Mouse (Mus musculus): Measurements from ENCODE around the gene Arl10.
"Not testable (repeated sequence)": the region's sequence is repeated elsewhere in the genome, so short reads cannot be mapped to it uniquely, and the experiment has no call there.

Gene Arl10

GRCm38 (mm10) chr13:54582126-54582525 is 7.3 kb downstream of the Arl10 start:
- no peak for DNase-seq (ENCODE audit: low spot score in 2 of 2)

GRCm38 (mm10) chr13:54582860-54583259 is 8.0 kb downstream of the Arl10 start:
- no peak for DNase-seq (ENCODE audit: low spot score in 2 of 2)

GRCm38 (mm10) chr13:54585831-54586230 is 11.0 kb downstream of the Arl10 start:
- no peak for DNase-seq (ENCODE audit: low spot score in 2 of 2)

- DNase-seq (ENCODE audit: low spot score in 2 of 2), result no peak
Measured at GRCm38 (mm10) chr13:54589414-54589995, 14.7 kb downstream of the Arl10 start.

- peak; percentile 98 for DNase-seq (ENCODE audit: low spot score in 2 of 2)
Measured at GRCm38 (mm10) chr13:54589996-54590951, 15.5 kb downstream of the Arl10 start, which contains the start of the genes Nop16 and Higd2a. Gene Nop16, minus strand, starts transcription at chr13:54590090. Gene Higd2a, plus strand, starts transcription at chr13:54590207.

- DNase-seq (ENCODE audit: low spot score in 2 of 2), result no peak
Measured at GRCm38 (mm10) chr13:54591776-54592356, 17.1 kb downstream of the Arl10 start.

- DNase-seq (ENCODE audit: low spot score in 2 of 2), result no peak
Measured at GRCm38 (mm10) chr13:54593617-54594016, 18.8 kb downstream of the Arl10 start.

- DNase-seq (ENCODE audit: low spot score in 2 of 2), result no peak
Measured at GRCm38 (mm10) chr13:54596107-54596690, 21.4 kb downstream of the Arl10 start.

GRCm38 (mm10) chr13:54596870-54597269 is 22.1 kb downstream of the Arl10 start:
- no peak for DNase-seq (ENCODE audit: low spot score in 2 of 2)

GRCm38 (mm10) chr13:54598622-54599143 is 23.9 kb downstream of the Arl10 start:
- no peak for DNase-seq (ENCODE audit: low spot score in 2 of 2)

- DNase-seq (ENCODE audit: low spot score in 2 of 2), result no peak
Measured at GRCm38 (mm10) chr13:54602639-54603111, 27.9 kb downstream of the Arl10 start.

- no peak for DNase-seq (ENCODE audit: low spot score in 2 of 2)
Measured at GRCm38 (mm10) chr13:54603501-54603900, 28.7 kb downstream of the Arl10 start.

- DNase-seq (ENCODE audit: low spot score in 2 of 2), result no peak
Measured at GRCm38 (mm10) chr13:54604221-54604620, 29.4 kb downstream of the Arl10 start.

- DNase-seq (ENCODE audit: low spot score in 2 of 2), result no peak
Measured at GRCm38 (mm10) chr13:54605426-54605825, 30.6 kb downstream of the Arl10 start.

GRCm38 (mm10) chr13:54607204-54607603 is 32.4 kb downstream of the Arl10 start:
- no peak for DNase-seq (ENCODE audit: low spot score in 2 of 2)

- DNase-seq (ENCODE audit: low spot score in 2 of 2), result no peak
Measured at GRCm38 (mm10) chr13:54608002-54608401, 33.2 kb downstream of the Arl10 start.

GRCm38 (mm10) chr13:54608666-54609065 is 33.9 kb downstream of the Arl10 start:
- DNase-seq (ENCODE audit: low spot score in 2 of 2), result no peak

GRCm38 (mm10) chr13:54609301-54609700 is 34.5 kb downstream of the Arl10 start:
- DNase-seq (ENCODE audit: low spot score in 2 of 2), result no peak

- DNase-seq (ENCODE audit: low spot score in 2 of 2), result no peak
Measured at GRCm38 (mm10) chr13:54610613-54610971, 35.8 kb downstream of the Arl10 start.

- peak; percentile 81 to 86 for DNase-seq (ENCODE audit: low spot score in 2 of 2)
Measured at GRCm38 (mm10) chr13:54610972-54611754, 36.3 kb downstream of the Arl10 start, which contains the start of gene Cltb. Gene Cltb, minus strand, starts transcription at chr13:54611344.

- DNase-seq (ENCODE audit: low spot score in 2 of 2), result not testable (repeated sequence)
Measured at GRCm38 (mm10) chr13:54613141-54613540, 38.3 kb downstream of the Arl10 start.

Data from right cerebral cortex, postnatal 36 days (tissue).